Mouse (Mus musculus) left cerebral cortex, adult 11 months (tissue): Measurements from ENCODE around the gene Pld3.
"Not testable (repeated sequence)": the region's sequence is repeated elsewhere in the genome, so short reads cannot be mapped to it uniquely, and the experiment has no call there.

Experiments used
- DNase-seq: peaks from one replicate; pipeline ENCODE4 v3.0.0; 2022; ENCODE audit warnings: low spot score

The Pld3 gene

DNA sequence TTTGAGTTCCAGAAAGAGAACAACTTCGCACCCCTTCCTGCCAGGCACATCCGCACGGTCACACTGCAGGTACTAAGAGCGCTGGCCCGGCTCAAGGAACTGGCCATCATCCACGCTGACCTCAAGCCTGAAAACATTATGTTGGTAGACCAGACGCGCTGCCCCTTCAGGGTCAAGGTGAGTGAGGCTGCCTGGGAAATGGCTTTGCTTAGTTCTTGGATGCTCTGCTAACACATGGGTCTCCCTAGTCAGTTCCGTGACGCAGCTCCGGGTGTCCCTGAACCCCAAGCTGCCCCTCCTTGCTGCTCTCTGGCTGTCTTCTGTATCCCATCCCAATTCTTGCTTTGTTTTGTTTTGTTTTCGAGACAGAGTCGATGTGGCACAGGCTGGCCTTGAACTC, 29.2 kb downstream of the Pld3 start:
- no peak for DNase-seq

DNA sequence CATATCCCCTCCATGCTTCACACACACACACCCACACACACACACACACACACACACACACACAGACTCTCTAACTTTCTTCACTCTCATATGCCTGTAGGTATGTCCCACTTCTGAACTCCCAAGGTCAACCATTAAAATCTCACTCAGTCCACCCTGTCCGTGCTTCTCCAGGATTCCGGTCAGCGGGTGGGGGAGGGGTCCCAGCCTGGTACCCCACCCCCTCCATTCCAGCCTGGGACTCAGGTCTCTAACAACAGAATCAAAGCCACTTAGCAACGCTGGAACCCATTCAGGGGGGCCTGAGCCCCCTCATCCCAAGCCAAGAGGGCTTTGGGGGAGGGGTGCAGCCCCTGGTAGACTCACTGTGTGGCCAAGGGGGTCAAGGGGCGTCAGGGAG, 30.1 kb downstream of the Pld3 start, which contains the start of gene Hipk4:
Gene Hipk4 (plus strand): TSS at position 301 of the 400 bp plus-strand sequence.
- DNase-seq = no peak

DNA sequence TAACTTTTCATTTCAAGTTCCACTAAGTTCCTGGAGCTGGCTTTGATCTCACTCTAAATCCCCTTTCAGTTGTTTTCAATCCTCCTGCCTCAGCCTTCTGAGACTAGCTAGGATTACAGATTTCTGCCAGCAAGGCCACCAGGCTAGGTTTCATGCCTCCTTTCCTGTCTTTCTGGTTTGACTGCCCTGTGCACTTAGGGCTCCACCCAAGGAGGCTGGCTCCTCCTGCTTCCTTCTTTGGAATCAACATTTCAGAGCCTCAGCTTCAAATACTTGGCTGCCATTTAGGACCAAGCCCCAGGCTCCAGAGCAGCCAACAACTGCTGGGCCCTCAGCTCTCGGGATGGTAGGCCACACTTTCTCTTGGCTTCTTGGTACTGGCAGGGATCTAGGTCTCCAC, 32.4 kb downstream of the Pld3 start:
- DNase-seq = no peak

DNA sequence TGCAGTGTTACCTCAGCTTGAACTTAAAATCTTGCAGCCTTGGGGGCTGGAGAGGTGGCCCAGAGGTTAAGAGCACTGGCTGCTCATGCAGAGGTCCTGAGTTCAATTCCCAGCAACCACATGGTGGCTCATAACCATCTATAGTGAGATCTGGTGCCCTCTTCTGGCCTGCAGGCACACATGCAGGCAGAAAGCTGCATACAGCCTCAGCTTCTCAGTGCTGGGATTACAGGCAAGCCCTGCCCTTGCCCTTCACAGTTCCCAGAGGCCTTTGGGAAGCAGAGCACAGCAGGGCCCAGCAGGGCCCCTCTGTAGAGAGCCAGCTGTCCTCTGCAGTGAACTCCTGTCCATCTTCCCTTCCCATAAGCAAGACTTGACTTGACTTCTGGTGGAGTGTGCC, 32.9 kb downstream of the Pld3 start:
- DNase-seq = no peak

DNA sequence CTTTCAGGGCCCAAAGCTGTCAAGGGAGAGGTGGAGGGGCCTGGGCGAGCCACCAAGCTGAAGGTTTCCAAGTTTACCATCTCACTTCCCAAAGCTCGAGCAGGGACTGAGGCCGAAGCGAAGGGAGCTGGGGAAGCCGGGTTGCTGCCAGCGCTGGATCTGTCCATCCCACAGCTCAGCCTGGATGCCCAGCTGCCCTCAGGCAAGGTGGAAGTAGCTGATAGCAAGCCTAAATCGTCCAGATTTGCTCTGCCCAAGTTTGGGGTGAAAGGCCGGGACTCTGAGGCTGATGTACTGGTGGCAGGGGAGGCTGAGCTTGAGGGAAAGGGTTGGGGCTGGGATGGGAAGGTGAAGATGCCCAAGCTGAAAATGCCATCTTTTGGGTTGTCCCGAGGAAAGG, 34.7 kb downstream of the Pld3 start:
- no peak for DNase-seq

DNA sequence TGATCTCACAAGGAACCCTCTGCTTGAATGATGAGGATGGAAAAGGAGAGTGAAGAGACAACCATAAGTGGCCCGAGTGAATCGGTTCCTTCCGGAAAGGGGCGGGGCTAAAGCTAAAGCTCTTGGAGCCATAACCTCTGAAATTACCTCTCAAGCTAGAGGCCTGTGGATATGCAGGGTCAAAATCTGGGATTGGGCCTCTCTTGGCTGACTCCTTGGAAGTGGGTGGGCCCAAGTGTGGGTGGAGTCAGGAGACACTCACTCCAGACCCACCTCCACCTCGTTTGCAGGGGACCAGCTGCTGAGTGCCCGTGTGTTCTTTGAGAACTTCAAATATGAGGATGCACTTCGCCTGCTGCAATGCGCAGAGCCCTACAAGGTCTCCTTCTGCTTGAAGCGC, 38.1 kb downstream of the Pld3 start:
- no peak for DNase-seq

DNA sequence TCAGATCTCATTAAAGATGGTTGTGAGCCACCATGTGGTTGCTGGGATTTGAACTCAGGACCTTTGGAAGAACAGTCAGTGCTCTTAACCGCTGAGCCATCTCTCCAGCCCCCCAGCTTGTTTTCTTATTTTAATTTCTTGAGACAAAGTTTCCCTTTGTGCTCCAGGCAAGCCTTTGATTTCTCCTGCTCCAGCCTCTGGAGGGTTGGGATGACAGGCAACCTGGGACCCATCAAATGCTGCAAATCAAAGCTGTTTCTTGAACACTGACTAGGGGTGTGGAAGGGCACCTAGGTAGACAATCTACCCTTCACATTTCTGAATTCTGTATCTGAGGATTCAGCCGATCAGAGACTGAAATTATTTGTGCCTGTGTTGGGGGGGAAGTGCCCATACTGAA, 42.2 kb downstream of the Pld3 start:
- no peak for DNase-seq

DNA sequence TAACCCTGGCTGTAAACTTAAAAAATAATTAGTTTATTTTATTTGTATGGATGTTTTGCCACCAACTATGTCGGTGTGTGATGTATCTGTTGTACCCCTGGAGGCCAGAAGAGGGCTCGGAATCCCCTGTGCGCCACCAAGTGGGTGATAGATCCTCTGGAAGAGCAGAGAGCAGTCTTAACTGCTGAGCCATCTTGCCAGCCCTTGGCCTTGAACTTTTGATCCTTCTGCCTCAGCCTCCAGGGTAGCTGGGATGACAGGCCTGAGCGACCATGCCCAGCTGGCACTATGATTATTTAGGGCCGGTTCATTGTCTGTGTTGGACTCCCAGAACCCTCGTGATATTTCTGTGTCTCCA, 44.4 kb downstream of the Pld3 start:
- no peak for DNase-seq

DNA sequence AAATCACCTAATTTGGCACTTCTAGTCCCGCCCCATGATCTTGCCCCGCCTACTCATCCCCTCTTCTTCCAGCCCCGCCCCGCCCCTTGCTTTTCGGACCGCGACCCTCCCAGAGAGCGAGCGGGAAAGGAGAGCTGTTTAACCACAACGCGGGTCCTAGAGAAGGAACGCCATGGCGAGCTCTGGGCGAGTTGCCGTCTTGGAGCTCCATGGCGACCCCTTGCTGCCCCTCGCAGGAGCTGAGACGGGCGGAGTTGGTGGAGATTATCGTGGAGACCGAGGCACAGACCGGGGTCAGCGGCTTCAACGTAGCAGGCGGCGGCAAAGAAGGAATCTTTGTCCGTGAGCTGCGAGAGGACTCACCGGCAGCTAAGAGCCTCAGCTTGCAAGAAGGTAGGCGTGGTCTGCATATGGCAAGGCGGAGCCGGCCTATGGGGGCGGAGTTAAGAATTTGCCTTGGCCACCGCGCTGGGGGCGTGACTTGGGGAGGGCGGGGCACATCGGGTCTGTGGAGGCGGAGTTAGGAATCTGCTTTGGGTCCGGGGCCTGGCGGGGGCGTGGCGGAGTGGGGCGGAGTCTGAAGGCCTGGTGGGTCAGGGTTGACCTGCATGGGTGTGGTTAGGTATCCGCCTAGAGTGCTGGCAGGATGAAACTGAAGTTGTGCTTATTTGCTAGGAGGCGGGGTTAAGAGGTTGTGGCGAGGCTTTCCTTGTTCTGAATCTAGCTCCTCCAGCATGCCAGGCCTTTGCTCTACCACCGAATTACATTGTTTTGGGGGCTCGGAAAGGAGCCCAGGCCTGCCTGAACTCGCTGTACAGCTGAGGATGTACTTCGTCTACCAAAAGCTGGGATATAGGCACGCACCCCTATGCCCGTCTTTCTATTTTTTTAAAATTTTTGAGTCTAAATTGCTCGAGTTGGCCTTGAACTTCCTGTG, 45.0 kb downstream of the Pld3 start:
- peak; percentile 90 for DNase-seq

DNA sequence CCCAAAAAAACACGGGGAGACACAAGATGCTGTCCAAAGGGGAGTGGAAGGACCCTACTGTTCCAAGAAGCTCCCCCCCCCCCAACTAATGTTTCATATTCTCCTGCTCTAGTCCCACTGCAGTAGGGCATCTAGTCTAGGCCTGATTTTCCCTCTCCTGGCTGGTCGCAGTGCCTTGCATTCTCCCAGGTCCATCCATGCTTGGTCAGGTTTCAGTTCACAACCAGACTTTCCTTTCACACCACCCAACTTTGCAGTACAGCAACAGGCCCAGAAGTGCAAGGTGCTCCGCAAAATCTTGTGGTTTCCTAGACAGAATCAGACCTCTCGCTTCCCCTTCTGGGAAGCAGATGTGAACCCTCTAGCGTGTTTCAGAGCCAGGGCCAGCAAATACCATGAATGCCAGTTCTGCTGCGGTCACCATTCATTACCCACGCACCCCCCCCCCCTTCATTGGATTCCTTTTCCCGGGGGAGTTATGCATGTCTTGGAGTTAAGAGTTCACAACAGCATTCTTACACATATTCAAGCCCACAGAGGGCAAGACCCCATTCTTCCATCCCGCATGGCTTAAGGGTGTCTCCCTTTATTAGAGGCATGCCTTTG, 46.1 kb downstream of the Pld3 start:
- DNase-seq = no peak

DNA sequence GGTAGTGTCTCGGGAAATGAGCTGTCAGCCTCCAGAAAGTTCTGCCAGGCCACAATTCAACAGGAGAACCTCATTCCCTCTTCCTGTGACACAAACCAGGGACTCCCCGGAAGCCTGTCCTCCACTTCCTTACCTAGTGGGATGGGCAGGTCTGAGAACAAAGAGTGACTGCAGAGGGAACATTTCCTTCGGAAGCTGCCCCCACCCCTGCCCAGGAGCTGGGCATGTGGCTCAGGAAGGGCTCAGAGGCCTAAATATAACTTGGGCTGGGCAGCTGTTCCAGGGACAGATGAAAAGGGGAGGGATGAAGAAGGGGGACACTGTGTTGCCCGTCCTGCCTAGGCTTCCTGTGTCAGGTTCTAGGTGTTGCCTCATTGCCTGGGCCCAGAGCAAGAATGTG, 51.4 kb downstream of the Pld3 start:
- no peak for DNase-seq

DNA sequence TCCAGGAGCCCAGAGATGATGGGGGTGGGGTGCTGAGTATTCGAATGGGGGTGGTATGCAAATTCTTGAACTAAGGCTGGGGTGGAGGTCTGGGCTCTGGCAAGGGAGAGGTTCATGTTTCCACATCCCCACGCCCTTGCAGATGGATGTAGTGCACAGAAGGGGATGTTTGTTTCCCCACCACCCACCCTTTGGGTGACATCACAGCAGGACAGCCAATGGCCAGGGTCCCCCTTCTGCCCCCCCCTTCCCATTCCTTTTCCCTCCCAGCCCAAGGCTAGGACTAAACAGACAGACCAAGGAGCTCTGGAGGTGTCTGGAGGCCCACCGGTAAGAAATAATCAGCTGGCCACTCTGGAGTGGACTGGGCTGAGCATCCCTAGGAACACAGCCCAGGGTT, 54.0 kb downstream of the Pld3 start, which contains the start of gene Prx:
Gene Prx (plus strand): TSS at position 289 of the 400 bp plus-strand sequence.
- no peak for DNase-seq

DNA sequence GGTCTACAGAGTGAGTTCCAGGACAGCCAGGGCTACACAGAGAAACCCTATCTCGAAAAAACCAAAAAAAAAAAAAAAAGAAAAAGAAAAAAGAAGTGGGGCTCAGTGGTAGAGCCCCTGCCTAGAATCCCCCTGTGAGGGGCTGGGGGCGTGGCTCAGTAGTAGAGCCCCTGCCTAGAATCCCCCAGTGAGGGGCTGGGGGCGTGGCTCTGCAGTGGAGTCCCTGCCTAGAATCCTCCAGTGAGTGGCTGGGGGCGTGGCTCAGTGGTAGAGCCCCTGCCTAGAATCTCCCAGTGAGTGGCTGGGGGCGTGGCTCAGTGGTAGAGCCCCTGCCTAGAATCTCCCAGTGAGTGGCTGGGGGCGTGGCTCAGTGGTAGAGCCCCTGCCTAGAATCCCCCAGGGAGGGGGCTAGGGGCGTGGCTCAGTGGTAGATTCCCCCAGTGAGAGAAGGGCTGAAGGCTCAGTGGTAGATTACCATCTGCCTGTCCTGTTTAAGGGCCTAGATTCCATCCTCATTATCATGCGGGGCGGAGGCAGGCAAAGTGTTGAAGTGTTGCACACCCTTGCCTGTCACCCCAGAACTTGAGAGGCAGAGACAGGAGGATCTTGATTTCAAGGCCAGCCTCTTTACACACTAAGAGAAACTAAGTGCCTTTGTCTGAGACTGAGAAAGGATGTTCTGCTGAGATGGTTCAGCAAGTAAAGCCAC, 58.2 kb downstream of the Pld3 start:
- DNase-seq = not testable (repeated sequence)

DNA sequence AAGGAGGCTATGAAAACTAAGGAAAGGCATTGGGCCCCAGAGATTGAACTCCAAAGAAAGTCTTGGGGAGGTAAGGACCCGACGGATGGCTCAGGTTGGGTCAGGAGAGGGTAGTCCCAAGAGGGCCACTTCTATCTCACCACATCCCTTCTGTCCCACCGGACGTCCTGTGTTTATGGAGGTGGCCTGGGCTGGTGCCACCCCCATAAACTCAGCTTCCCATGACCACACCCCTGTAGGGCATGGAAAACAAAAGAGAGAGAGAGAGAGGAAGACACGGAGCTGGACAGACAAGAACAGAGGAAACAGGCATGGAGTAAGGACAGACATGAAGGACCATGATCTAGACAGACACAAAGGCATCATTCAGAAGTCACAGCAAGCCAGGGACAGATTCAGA, 59.6 kb downstream of the Pld3 start:
- no peak for DNase-seq

DNA sequence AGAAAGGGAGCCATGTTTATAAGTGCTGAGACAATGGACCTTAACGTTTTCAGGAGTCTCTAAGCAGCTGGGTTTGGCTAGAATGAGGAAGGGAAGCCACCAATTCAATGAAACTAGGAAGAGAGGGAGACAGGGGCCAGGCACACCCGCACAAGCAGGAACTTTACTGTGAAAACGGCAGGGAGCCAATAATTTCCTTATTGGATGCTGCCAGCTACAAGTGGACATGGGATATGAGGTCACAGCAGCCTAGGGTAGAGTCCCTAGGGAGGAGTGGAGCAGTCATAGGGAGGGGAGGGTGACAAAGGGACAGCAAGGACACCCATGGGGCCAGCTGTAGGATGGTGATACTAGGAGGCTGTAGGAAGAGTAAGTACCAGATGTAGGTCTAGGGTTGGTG, 60.0 kb downstream of the Pld3 start:
- no peak for DNase-seq

DNA sequence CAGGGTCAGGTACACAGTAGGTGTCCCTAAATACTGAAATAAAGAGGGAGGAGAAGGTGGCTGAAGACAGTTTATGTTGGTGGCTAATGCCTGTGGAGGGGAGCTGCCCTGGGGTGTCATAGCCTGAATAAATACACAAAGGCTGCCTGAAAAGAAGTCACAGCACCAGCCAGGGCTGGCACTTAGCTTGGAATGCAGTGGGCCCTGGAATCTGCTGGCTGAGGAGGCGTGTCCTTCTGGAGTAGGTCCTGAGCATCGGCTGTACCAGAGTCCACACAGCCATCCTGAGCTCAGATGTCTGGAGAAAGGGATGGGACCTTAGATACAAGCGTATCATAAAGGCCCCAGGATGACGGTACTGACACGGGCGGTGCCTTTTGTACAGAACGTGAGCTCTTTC, 61.2 kb downstream of the Pld3 start:
- DNase-seq = no peak

DNA sequence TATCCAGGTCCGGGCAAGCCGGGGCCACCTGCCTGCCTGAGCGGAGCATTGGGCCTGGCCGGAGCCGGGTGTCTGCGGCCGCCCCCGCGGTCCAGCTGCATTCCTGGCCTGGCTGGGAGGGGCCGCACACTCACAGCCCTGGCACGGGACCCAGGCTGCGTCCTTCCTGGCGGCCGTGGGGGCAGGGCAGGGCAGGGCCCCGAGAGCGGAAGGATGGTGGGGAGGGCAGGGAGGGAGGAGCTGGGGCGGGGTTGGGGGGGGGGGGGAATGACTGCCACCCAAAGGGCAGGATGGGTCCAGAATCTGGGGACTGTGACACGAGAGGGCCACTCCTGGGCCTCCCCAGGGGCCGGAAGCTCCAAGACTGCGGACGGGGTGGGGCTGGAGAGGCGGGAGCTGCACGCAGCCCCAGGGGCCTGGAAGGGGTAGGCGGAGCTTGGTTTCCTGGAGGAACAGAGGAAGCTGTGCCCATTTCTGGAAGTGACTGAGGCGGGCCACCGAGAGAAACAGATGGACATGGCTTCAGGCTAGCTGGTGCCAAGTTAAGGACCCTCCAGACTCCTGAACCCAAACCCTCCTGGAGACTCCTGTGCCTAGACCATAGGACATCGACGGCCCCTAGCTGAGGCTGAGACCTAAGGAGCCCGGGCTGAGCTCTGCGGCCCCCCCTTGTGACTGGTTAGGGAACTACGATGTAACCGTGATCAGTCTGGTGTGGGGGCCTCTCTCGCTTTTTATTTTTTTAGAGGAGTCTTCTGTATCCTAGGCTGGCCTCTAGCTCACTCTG, 62.3 kb downstream of the Pld3 start:
- peak; percentile 78 for DNase-seq

DNA sequence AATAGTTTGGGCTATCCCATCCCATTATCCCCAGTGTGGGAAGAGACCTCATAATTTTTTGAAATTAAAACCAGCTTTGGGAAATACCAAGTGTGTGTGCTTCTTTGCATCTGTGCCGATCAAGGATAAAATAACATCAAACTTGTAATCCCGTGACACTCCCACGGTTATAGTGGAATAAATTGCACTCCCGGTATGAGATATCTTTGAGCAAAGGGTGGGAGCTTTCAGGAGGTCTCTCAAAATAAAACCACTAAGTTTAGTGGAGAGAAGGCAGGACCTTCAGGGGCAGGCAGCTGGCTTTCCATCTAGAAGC, 62.8 kb downstream of the Pld3 start:
- no peak for DNase-seq

DNA sequence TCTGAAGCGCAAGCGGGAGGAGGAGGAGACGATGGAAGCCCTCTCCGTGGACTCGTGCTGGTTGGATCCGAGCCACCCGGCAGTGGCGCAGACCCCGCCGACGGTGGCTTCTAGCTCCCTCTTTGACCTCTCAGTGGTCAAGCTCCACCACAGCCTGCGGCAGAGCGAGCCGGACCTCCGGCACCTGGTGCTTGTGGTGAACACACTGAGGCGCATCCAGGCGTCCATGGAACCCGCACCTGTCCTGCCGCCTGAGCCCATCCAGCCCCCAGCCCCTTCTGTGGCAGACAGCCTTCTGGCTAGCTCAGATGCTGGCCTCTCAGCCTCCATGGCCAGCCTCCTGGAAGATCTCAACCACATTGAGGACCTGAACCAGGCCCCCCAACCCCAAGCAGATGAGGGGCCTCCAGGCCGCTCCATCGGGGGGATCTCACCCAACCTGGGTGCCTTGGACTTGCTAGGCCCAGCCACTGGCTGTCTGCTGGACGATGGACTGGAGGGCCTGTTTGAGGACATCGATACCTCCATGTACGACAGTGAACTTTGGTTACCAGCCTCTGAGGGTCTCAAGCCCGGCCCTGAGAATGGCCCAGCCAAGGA, 63.6 kb downstream of the Pld3 start:
- no peak for DNase-seq

DNA sequence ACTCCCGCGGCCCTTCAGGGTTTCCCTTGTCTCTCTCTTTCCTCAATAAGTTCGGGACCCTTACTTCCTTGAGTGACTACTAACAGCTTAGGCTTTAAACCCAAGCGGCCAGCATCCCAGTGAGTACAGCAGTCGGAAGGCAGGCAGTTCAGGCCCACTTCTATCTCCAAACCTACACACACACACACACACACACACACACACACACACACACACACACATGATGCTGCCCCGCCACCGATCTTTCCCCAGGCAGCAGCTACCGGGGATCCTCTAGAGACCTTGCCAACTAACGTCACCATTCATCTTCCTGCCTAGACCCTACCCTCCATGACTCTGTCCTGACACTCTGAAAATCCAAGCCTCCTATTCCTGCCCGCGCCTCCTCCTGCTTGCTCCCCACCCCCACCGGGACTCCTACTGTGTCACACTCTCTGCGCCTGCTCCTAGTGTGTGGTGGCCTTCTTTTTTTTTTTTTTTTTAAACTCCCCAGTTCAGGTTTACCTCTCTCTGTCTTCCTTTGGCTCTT, 65.2 kb downstream of the Pld3 start:
- no peak for DNase-seq
